Mouse (Mus musculus) midbrain, embryonic 16.5 days (tissue): Measurements from ENCODE around the gene Edn1. TPM values are rescaled to one million over a fixed set of nuclear protein-coding genes. Genes with fewer than 3 reads are reported as not detected.

ENCODE experiments used
- ATAC-seq: fragments of 200-750 bp; cut with Nextera tagmentation; 2 replicates; pipeline ENCODE4 v1.8.0; 2017; ENCODE audit warnings: moderate TSS enrichment
- H3K27ac ChIP-seq: fragments of 300-500 bp; sonication (generic); 2 replicates; pipeline ENCODE4 v1.5.1; 2014; ENCODE audit warnings: mild to moderate bottlenecking, low read length, mixed read lengths
- H3K27me3 ChIP-seq: fragments of 300-500 bp; sonication (generic); 2 replicates; pipeline ENCODE4 v1.6.1; 2014; ENCODE audit warnings: low read depth, low read length, mixed read lengths; ENCODE audit not compliant: control insufficient read depth, insufficient read depth
- H3K36me3 ChIP-seq: fragments of 300-500 bp; sonication (generic); 2 replicates; pipeline ENCODE4 v1.6.1; 2014; ENCODE audit warnings: mild to moderate bottlenecking, low read length, moderate library complexity, mixed read lengths; ENCODE audit not compliant: control insufficient read depth, insufficient read depth
- H3K4me1 ChIP-seq: fragments of 300-500 bp; sonication (generic); 2 replicates; pipeline ENCODE4 v1.6.1; 2014; ENCODE audit warnings: mild to moderate bottlenecking, low read length, mixed read lengths; ENCODE audit not compliant: control insufficient read depth, insufficient read depth
- H3K4me2 ChIP-seq: fragments of 300-500 bp; sonication (generic); 2 replicates; pipeline ENCODE4 v1.6.1; 2014; ENCODE audit warnings: mild to moderate bottlenecking, low read length, mixed read lengths
- H3K4me3 ChIP-seq: fragments of 300-500 bp; sonication (generic); 2 replicates; pipeline ENCODE4 v1.5.1; 2014; ENCODE audit warnings: low read depth, mild to moderate bottlenecking, low read length, moderate library complexity, mixed read lengths
- H3K9ac ChIP-seq: fragments of 300-500 bp; sonication (generic); 2 replicates; pipeline ENCODE4 v1.6.1; 2014; ENCODE audit warnings: low read depth, low read length, mixed read lengths
- H3K9me3 ChIP-seq: fragments of 300-500 bp; sonication (generic); replicated peaks from 2 replicates; pipeline ENCODE4 v1.6.1; 2014; ENCODE audit warnings: mild to moderate bottlenecking, low read length, mixed read lengths; ENCODE audit not compliant: control insufficient read depth, poor library complexity, severe bottlenecking
- WGBS: fragments of 180-500 bp; shearing (Covaris S2); extraction: QIAGEN DNeasy Blood & Tissue Kit; methylation state at CpG from one replicate; pipeline ENCODE4 v1.1.7; 2014; 5-methylcytosine and 5-hydroxymethylcytosine counted together
- polyA plus RNA-seq: library from polyadenylated mRNA; unstranded; fragments of >200 nt; fragmentation: Nextera tagmentation; extraction: Ambion mirVana; gene quantifications from 2 replicates; pipeline ENCODE4 v1.2.1, GENCODE M21; 2015

Edn1 gene
- polyA plus RNA-seq, 1 experiment from 2014 or later, result 2.9 TPM

DNA sequence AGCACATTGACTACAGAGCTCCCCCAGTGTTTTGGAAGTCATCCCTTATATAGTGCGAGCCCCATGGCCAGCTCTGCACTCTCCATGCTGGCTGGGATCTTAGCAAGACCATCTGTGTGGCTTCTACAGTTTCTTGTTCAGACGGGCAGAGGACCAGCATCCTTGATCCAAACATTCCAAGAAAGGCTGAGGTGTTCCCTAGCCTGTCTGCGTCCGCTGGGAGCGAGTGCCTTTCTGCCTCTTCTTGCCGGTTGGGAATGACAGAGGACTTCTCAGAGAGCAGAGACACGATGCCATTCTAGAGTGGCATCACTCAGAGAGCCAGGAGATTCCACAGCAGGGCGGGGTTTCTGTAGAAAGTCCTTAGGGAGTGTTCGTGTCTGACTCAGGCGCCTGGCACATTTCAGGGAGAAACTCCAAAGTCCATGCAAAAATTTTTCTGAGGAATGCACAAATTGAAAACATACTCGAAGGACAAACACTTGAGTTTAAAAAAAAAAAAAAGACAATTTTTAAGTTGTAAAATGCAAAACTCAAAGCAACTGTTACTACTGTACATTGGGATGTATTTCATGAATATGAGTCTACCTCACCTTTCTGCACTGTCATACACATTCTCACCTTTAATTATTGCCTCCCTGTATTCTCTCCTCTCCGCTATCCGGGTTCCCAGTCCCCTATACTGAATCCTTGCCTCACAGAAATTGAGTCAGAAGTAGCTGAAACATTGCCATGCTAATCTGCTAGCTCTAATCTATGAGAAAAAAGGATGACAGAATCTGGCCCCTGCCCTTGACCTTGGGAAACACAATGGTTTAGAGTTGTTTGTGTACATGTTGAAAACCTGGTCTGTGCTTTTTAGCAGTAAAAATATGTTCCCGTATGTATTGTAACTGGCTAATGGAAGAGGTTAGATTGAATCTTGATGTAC, 5.9 kb downstream of the Edn1 start:
- Histone ChIP-seq H3K27ac (no peak overlapping the region), H3K9ac (no peak overlapping the region), H3K4me1 (peaks cover 4% of the 10 kb centered on the region), H3K4me3 (no peak overlapping the region), H3K4me2 (no peak overlapping the region), H3K36me3 (no peaks in the 10 kb centered on the region), H3K27me3 (peaks cover 3% of the 10 kb centered on the region; the same call in 1 of the 2 replicates), H3K9me3 (no peaks in the 10 kb centered on the region)
- 78% methylated on average over 14 of the region's 14 CpGs for WGBS
- ATAC-seq, result no peak

DNA sequence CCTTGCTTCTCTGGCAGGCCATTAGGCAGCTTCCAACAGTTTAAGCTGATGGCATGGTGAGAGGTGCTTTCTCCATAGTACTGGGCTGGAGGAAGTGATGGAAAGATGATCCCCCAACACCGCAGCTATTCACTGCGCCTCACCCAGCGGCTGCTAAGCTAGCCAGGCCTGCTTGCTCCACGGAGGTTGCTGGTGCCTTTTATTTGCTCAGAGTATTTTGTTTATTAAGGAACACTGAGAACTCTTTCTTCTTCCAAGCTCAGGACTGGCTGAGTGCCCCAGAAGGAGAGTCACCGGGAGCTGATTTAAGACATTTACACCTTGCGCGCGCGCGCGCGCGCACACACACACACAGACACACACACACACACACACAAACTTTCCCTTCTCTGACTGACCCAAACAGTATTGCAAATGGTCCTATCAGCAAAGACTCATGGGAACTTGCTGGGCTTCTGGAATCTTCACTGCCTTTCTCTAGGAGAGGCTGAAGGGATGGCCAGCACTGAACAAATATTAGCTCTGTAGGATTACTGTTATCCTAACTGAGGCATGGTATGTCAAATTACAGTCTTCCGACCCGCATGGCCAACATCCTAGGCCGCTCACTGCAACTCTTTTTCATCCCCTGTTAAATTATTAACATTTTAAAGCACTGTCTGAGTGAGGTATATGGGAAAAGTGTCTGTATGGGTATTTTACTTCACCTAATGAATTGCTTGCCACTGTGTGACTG, 7.3 kb downstream of the Edn1 start:
- H3K4me2 ChIP-seq, result no peak overlapping the region
- H3K9ac ChIP-seq, result no peak overlapping the region
- peaks cover under 1% of the 10 kb centered on the region; the same call in 1 of the 2 replicates for H3K27me3 ChIP-seq
- no peaks in the 10 kb centered on the region for H3K9me3 ChIP-seq
- no peak for ATAC-seq
- whole genome bisulfite sequencing, result 69% methylated on average over 16 of the region's 16 CpGs
- H3K36me3 ChIP-seq, result no peaks in the 10 kb centered on the region
- no peak overlapping the region for H3K4me3 ChIP-seq
- H3K4me1 ChIP-seq, result no peaks in the 10 kb centered on the region
- no peak overlapping the region for H3K27ac ChIP-seq

DNA sequence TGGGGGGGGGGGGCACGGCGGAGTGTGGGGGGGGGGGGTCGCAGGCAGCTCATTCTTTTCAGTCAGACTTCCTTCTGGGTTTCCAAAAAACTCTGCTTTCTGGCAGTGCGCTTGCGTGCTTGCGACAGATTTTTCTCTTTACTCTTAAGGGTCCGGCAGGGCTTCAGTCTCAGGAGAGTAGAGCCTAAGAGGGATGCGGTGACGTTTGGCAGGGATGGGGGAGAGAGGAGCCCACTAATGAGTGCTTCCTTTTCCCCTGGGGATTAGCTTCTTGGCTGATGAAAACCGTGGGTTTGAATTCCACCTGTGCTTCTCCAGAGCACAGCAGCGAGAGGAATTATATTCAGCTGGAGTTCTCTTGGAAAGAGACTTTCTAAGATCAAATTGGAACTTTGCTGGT, 8.5 kb downstream of the Edn1 start:
- no peaks in the 10 kb centered on the region for H3K4me1 ChIP-seq
- H3K27me3 ChIP-seq, result no peaks in the 10 kb centered on the region
- H3K9ac ChIP-seq, result no peak overlapping the region
- no peaks in the 10 kb centered on the region for H3K9me3 ChIP-seq
- ATAC-seq, result no peak
- WGBS, result 27% methylated on average over 11 of the region's 11 CpGs
- no peak overlapping the region for H3K4me2 ChIP-seq
- H3K27ac ChIP-seq, result no peak overlapping the region
- H3K36me3 ChIP-seq, result no peaks in the 10 kb centered on the region
- no peak overlapping the region for H3K4me3 ChIP-seq

DNA sequence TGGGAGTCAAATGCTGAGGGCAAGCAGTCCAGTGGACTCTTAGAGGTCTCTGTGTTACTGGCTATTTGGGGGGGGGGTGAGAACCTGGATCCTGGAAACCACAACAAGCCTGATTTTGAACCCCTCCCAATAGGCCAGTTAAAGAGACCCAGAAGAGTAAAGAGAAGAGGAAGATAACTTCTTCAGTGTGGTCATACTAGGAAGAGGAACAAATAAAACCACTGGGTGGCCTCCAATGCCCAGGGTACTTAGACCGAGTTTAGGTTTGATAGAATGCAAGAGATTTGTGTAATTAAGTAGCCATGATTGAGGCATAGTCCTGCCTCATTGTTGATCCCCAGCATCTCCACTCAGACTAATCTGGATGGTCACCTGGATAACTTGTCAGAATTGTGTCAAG, 14.4 kb downstream of the Edn1 start:
- 57% methylated on average over 1 of the region's 1 CpGs for WGBS
- no peak overlapping the region for H3K4me2 ChIP-seq
- no peak overlapping the region for H3K9ac ChIP-seq
- no peak overlapping the region for H3K4me3 ChIP-seq
- H3K27me3 ChIP-seq, result no peaks in the 10 kb centered on the region
- H3K9me3 ChIP-seq, result no peaks in the 10 kb centered on the region
- H3K36me3 ChIP-seq, result no peaks in the 10 kb centered on the region
- no peak for ATAC-seq
- no peak overlapping the region for H3K27ac ChIP-seq
- H3K4me1 ChIP-seq, result no peaks in the 10 kb centered on the region

DNA sequence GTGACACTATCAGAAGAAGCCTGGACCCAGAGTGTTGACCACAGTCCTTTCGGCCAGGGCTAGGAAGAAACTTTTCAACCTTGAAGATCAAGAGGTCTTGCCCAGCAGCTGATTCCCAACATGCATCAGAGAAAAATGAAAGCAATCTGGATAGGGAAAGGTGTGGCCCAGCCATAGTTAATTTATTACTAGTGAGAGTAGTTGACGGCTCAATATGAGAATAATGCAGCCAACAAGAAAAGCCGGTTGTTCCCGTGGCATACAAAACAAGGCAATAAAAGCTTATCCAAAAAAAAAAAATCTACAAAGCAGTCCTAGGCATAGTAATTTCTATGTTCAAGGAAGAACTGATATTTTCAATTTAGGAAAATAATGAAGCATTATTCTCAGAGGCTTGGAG, 16.5 kb downstream of the Edn1 start:
- Histone ChIP-seq H3K4me2 (no peak overlapping the region), H3K4me3 (no peak overlapping the region), H3K9ac (no peak overlapping the region), H3K9me3 (no peaks in the 10 kb centered on the region), H3K36me3 (no peaks in the 10 kb centered on the region), H3K27me3 (no peaks in the 10 kb centered on the region), H3K4me1 (no peaks in the 10 kb centered on the region), H3K27ac (no peak overlapping the region)
- ATAC-seq, result no peak
- WGBS, result 91% methylated on average over 4 of the region's 4 CpGs

DNA sequence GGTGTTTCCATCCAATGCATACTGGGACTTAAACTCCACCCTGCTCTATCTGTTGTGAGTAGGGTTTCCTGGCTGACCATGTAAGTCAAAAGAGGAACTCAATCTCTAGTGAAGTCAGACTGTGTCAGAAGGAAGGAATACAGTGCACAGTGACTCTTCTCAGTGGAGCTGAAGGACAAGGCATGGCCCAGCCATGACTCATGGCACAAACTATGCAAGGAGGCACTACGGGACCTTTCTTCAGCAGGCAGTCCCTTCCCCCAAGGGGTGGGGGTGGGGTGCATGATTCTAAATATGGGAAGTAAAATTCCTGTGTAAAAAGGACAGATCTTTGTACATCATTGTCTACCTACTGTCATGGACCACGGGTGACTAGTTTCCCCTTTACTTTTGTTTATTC, 27.3 kb downstream of the Edn1 start:
- H3K9ac ChIP-seq, result no peak overlapping the region
- 0 out of 2 replicates have a peak, but pooled peaks cover 6% of the 10 kb centered on the region for H3K9me3 ChIP-seq
- ATAC-seq, result no peak
- no peak overlapping the region for H3K4me3 ChIP-seq
- H3K36me3 ChIP-seq, result no peaks in the 10 kb centered on the region
- no peak overlapping the region for H3K27ac ChIP-seq
- 89% methylated on average over 2 of the region's 2 CpGs for WGBS
- H3K4me2 ChIP-seq, result no peak overlapping the region
- no peaks in the 10 kb centered on the region for H3K27me3 ChIP-seq
- no peaks in the 10 kb centered on the region for H3K4me1 ChIP-seq

DNA sequence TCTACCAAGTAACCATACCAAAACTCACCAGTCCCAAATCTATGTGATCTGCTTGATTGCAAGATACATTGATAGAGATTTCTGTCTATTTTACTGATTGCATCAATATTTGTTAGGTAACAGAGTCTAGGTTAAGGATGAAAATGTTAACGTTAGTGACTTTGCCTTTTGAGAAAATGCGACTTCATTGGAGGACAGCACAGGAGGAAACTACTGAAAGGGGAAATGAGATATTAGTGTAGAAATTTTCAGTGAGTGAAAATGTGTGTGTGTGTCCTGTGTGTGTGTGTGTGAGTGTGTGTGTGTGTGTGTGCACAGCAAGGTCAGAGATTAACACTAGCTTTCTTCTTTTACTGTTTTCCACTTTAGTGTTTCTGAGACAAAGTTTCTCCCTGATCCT, 29.8 kb downstream of the Edn1 start:
- Histone ChIP-seq H3K27me3 (no peaks in the 10 kb centered on the region), H3K9me3 (0 out of 2 replicates have a peak, but pooled peaks cover 6% of the 10 kb centered on the region), H3K4me1 (no peaks in the 10 kb centered on the region), H3K4me2 (no peak overlapping the region), H3K9ac (no peak overlapping the region), H3K4me3 (no peak overlapping the region), H3K36me3 (no peaks in the 10 kb centered on the region), H3K27ac (no peak overlapping the region)
- ATAC-seq, result no peak
- WGBS, result 93% methylated on average over 2 of the region's 2 CpGs

DNA sequence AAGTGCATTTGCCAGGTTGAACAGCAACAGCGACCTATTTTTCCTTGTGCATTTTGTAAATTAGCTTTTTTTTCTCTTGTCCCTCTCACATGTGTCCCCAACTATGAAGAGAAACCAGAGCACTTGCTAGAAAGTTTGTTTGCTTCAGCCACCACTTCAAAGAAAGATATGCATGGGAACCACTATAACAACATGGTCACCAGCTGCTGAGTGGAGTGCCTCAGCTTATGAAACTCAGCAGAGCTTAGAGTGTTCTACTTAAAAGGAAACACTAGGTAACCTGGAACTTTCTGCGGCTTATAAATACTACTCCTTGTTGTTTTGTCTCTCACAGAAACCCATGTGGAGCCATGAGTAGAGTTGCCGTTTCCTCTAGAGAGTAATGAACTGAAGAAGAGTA, 33.7 kb downstream of the Edn1 start:
- no peaks in the 10 kb centered on the region for H3K4me1 ChIP-seq
- no peak for ATAC-seq
- no peaks in the 10 kb centered on the region for H3K27me3 ChIP-seq
- no peak overlapping the region for H3K9ac ChIP-seq
- no peak overlapping the region for H3K4me2 ChIP-seq
- H3K27ac ChIP-seq, result no peak overlapping the region
- WGBS, result 88% methylated on average over 3 of the region's 3 CpGs
- H3K9me3 ChIP-seq, result no peaks in the 10 kb centered on the region
- no peak overlapping the region for H3K4me3 ChIP-seq
- no peaks in the 10 kb centered on the region for H3K36me3 ChIP-seq

DNA sequence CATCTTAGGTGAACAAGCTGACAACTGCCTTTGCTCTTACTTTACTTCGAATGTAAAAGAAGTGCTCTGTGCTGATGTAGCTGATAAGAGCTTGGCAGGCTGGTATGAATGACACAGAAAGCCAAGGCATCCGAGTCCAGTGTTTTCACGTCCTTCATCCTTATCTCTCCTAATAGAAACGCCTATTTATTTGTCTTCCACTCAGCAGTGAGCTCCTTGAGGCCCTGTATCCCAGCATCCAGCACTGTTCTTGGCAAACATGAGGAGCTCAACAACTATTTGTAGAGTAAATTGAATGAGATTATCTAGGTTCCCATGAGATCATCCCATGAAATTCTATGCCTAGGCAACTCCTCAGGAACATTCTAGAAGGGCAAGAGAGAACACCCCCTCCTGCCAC, 35.1 kb downstream of the Edn1 start:
- Histone ChIP-seq H3K27ac (no peak overlapping the region), H3K4me2 (no peak overlapping the region), H3K27me3 (no peaks in the 10 kb centered on the region), H3K36me3 (no peaks in the 10 kb centered on the region), H3K9me3 (no peaks in the 10 kb centered on the region), H3K4me3 (no peak overlapping the region), H3K4me1 (no peaks in the 10 kb centered on the region), H3K9ac (no peak overlapping the region)
- WGBS, result 75% methylated on average over 4 of the region's 4 CpGs
- ATAC-seq, result no peak
